Mouse (Mus musculus) neural tube, embryonic 14.5 days (tissue): Measurements from ENCODE around the gene Erg28. TPM values are rescaled to one million over a fixed set of nuclear protein-coding genes. Genes with fewer than 3 reads are reported as not detected.

Experiments used
- ATAC-seq: fragments of 200-750 bp; cut with Nextera tagmentation; 2 replicates; pipeline ENCODE4 v1.8.0; 2017; ENCODE audit warnings: low read depth, mild to moderate bottlenecking, moderate TSS enrichment, moderate library complexity
- H3K27ac ChIP-seq: fragments of 300-500 bp; sonication (generic); 2 replicates; pipeline ENCODE4 v1.5.1; 2014; ENCODE audit warnings: low read depth, mild to moderate bottlenecking, control low read depth, low read length, moderate library complexity, mixed read lengths
- H3K27me3 ChIP-seq: fragments of 300-500 bp; sonication (generic); 2 replicates; pipeline ENCODE4 v1.6.1; 2014; ENCODE audit warnings: low read length; ENCODE audit not compliant: control insufficient read depth, insufficient read depth
- H3K36me3 ChIP-seq: fragments of 300-500 bp; sonication (generic); 2 replicates; pipeline ENCODE4 v1.6.1; 2014; ENCODE audit warnings: low read length, mixed read lengths; ENCODE audit not compliant: control insufficient read depth, insufficient read depth
- H3K4me1 ChIP-seq: fragments of 300-500 bp; sonication (generic); 2 replicates; pipeline ENCODE4 v1.6.1; 2014; ENCODE audit warnings: low read length; ENCODE audit not compliant: control insufficient read depth, insufficient read depth
- H3K4me2 ChIP-seq: fragments of 300-500 bp; sonication (generic); 2 replicates; pipeline ENCODE4 v1.6.1; 2014; ENCODE audit warnings: mild to moderate bottlenecking, low read depth, low read length, control low read depth
- H3K4me3 ChIP-seq: fragments of 300-500 bp; sonication (generic); 2 replicates; pipeline ENCODE4 v1.5.1; 2014; ENCODE audit warnings: low read depth, low read length, control low read depth, mixed read lengths
- H3K9ac ChIP-seq: fragments of 300-500 bp; sonication (generic); replicated peaks from 2 replicates; pipeline ENCODE4 v1.6.1; 2014; ENCODE audit warnings: low read depth, mild to moderate bottlenecking, control low read depth, low read length, mixed read lengths
- H3K9me3 ChIP-seq: fragments of 300-500 bp; sonication (generic); 2 replicates; pipeline ENCODE4 v1.6.1; 2016; ENCODE audit warnings: low read length; ENCODE audit not compliant: control insufficient read depth
- WGBS: fragments of 180-500 bp; shearing (Covaris S2); extraction: QIAGEN DNeasy Blood & Tissue Kit; methylation state at CpG from one replicate; pipeline ENCODE4 v1.1.7; 2014; 5-methylcytosine and 5-hydroxymethylcytosine counted together
- polyA plus RNA-seq: library from polyadenylated mRNA; unstranded; fragments of >200 nt; fragmentation: Nextera tagmentation; extraction: Ambion mirVana; gene quantifications from 2 replicates; pipeline ENCODE4 v1.2.1, GENCODE M21; 2014

Gene Erg28
- polyA plus RNA-seq, 1 experiment from 2014 or later: 104 TPM

DNA sequence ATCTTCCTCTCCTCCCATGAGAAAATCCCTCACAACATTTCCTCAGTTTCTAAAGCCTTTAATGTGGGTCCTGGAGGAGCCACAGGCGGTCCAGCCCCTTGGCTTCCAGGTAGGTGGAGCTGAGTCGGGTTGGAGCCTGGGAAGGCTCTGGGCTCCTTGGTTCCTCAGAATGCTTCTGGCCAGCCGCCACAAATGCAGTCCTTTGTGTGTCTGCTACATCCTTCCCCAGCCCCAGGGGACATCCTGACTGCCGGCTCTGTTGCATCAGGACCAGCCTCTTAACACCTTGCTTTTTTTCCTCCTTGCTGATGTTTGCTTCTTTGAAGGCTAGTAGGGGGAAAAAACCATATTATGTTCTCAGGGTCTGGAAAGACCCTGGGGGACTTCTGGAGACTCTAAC lies 56.6 kb downstream of the Erg28 start:
- Histone ChIP-seq H3K4me1 (no peaks in the 10 kb centered on the region), H3K9ac (no peak overlapping the region), H3K36me3 (no peaks in the 10 kb centered on the region), H3K4me2 (no peak overlapping the region), H3K27me3 (no peaks in the 10 kb centered on the region), H3K9me3 (no peaks in the 10 kb centered on the region; the same call in 1 of the 2 replicates), H3K27ac (no peak overlapping the region), H3K4me3 (no peak overlapping the region)
- WGBS: 56% methylated on average over 4 of the region's 4 CpGs
- ATAC-seq: no peak

DNA sequence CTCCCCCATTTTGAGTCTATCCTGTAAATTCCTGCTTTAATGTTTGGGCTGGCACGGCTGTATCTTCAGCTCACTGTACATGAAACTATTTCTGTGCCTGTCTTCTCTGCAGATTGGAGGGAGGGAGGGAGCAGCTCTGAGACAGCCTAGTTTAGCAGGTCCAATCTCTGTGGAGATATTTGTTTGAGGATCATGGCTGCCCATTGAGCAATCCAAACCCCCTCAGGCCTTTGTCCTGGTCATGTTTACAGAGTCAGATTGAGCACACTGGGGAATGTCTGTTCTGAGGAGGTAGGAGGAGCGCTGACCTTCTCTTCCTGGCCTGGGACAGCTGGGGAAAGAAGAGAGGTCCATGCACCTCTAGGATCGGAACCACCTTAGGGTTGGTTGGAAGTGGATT lies 58.1 kb downstream of the Erg28 start:
- no peak overlapping the region for H3K4me3 ChIP-seq
- no peaks in the 10 kb centered on the region for H3K36me3 ChIP-seq
- 85% methylated on average over 3 of the region's 3 CpGs for WGBS
- H3K27ac ChIP-seq: no peak overlapping the region
- no peak for ATAC-seq
- no peak overlapping the region for H3K4me2 ChIP-seq
- no peaks in the 10 kb centered on the region for H3K27me3 ChIP-seq
- no peak overlapping the region for H3K9ac ChIP-seq
- H3K4me1 ChIP-seq: no peaks in the 10 kb centered on the region
- H3K9me3 ChIP-seq: no peaks in the 10 kb centered on the region; the same call in 1 of the 2 replicates

Other genes starting within 250 kb of the Erg28 start
- gene Jdp2, start 225.5 kb downstream of the Erg28 start, polyA plus RNA-seq: 1.5 and 2.9 TPM in 2 replicates
- gene Batf, start 137.9 kb downstream of the Erg28 start, polyA plus RNA-seq: 0.36 and 0.39 TPM in 2 replicates
- 3.3 and 5.8 TPM in 2 replicates for gene Flvcr2, start 78.0 kb downstream of the Erg28 start, polyA plus RNA-seq
- gene Ttll5, start 109 bp upstream of the Erg28 start, polyA plus RNA-seq: 16.8 and 18.0 TPM in 2 replicates